Mouse (Mus musculus) thymus, adult 18-20 months (tissue): Measurements from ENCODE around the gene Gjd2.

Experiments used
- DNase-seq, 2 experiments: peaks; one replicate each; pipeline ENCODE4 v3.0.0; 2022; ENCODE audit warnings: mixed read lengths in 2 of 2

Gjd2 gene

GRCm38 (mm10) chr2:114013295-114013771 is at the start of gene Gjd2:
Gene Gjd2 (minus strand): TSS chr2:114013619.
- DNase-seq = no peak

GRCm38 (mm10) chr2:114060071-114060591 is 46.7 kb upstream of the Gjd2 start:
- no peak for DNase-seq

DNA sequence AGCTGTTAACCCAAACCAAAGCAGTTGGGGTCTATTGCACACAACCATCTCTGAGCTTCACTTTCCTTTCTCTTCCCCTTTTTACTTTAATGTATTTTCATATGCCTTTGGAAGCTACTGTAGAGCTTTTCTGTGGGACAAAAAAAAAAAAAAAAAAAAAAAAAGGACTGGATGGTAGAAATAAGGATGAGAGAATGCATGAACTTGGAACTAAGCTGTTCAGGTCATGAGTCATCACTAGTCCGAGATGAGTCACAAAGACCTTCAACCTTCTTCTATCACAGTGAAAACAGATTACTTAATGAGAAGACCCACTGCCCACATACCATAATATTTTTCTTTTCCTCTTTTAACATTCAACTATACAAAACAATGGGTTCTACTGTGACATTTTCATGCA is 46.2 kb upstream of the Gjd2 start:
- no peak for DNase-seq

DNA sequence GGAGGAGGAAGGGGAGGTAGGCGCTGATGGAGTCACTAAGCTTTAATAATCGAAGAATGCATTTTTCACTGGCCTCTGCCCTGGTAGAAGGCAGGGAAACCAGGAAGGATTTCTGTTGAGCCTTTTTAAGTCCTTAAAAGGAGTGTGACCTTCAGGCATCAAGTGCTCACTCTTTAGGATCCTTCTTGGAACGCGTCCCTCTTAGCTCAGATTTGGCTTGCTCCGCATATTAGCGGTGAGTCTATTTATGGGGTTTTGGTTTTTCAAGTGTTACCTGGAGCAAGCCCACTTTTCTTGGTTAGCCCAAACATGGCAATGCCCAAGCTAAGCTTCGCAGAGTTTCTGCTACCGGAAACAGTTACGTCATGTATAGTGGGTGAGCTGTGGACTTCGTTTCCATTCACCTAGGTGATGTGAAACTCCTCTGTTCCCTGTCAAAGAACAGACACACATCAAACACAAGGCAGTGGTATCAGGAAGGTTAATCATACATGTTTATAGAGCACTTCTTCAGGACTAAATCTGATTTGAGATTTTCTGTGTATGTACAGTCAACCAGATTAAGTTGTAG is 44.9 kb upstream of the Gjd2 start:
- no peak for DNase-seq

DNA sequence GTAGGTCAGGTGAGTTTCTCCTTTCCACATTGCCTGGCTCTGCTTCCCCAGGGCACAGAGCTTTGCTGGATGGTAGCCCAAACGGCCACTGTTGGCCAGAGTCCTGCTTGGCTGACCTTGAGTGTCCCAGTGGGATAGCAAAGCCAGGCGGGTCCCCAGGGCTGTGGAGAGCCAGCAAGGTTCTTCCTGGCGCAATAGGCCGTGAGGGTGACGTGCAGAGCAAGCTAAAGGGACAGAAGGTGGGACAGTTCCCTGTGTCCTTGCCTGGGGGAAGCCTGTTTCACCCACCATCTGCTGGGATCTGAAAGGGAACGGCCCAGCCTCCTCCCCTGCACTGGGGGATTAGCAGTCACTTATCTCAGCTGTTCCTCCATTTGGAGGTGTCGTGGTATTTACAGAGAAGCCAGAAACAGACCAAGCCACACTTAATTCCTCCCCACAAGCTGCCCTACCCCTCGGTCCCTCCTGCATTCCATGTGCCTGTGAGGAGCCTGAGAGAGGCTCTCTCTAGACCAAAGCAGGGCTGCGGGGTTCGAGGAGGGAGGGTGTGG is 44.0 kb upstream of the Gjd2 start:
- DNase-seq = no peak

GRCm38 (mm10) chr2:114054129-114054528 is 40.7 kb upstream of the Gjd2 start:
- no peak for DNase-seq

- DNase-seq = no peak
Observed at GRCm38 (mm10) chr2:114052696-114053598, 39.5 kb upstream of the Gjd2 start, which contains the start of gene Actc1. Gene Actc1 (minus strand): TSS chr2:114053548.

- DNase-seq = no peak
Observed at GRCm38 (mm10) chr2:114051871-114052241, 38.4 kb upstream of the Gjd2 start.

DNA sequence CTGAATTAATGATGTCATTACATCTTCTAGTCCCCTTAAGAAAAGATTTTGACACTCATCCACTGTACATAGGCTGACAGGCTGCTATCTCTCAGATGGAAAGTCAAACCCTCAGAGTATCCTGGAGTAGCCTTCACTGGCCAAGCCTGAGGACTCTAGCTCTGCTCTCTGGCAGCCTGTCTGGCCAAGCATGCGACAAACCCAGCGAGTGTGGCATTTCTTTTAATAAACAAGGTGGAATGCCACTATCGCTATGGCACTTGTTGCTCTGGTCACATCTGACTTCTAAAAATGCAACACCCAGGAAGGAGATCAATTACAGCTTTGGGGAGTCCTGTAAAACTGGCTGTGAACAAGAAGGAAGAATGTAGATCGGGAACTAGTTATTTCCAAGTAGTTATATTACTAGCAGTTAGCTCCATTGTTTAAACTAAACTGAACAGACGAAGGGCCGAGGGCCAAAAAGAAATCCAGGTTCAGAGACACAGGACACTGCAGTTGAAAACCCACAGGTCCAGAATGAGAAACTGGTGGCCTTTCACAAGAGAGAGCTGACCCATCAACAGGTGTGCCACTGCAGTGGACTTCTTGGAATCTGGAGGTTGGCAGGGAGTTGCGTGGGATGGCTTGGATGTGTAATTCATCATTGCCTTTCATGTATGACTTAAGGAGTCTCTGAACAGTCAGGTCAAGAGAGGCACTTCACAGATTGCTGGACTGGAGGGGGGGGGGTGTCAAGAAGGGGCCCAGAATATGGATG is 37.9 kb upstream of the Gjd2 start:
- DNase-seq = no peak

GRCm38 (mm10) chr2:114050150-114050549 is 36.7 kb upstream of the Gjd2 start:
- no peak for DNase-seq

DNA sequence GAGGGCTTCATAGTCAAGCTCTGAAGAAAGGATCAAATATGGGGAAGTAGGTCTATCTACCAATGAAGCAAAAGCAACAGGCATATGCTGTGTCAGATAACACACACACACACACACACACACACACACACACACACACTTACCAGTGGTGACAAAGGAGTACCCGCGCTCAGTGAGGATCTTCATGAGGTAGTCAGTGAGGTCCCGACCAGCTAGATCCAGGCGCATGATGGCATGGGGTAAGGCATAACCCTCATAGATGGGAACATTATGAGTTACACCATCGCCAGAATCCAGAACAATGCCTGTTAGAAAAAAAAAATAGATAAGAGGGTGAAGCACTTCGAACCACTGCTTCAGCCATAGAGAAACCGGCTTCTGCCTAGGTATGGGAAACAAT is 36.0 kb upstream of the Gjd2 start:
- DNase-seq = no peak

- DNase-seq = no peak
Observed at GRCm38 (mm10) chr2:114047960-114048611, 34.7 kb upstream of the Gjd2 start.

DNA sequence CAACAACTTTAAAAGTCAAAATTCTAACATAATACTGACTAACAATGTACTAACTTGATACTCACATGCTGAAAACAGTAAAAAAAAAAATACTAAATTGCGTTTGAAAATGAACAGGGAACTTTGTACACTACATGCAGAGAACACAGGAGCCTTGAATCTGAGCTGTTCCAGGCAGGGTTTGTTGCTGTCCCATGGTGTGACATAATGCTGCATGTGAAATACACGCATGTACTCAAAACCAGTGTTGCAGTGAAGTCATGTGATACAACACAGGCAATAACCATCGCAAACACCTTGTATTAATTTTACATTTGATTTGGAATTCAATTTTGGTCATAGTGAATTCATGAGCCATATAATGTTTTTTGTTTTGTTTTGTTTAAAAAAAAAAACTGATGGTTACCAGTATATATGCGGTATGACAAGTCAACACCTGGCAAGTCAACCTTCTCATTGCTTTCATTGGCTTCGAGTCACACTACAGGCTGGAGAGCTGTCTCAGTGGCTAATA is 32.8 kb upstream of the Gjd2 start:
- no peak for DNase-seq

- DNase-seq = no peak
Observed at GRCm38 (mm10) chr2:114037926-114038325, 24.5 kb upstream of the Gjd2 start.

DNA sequence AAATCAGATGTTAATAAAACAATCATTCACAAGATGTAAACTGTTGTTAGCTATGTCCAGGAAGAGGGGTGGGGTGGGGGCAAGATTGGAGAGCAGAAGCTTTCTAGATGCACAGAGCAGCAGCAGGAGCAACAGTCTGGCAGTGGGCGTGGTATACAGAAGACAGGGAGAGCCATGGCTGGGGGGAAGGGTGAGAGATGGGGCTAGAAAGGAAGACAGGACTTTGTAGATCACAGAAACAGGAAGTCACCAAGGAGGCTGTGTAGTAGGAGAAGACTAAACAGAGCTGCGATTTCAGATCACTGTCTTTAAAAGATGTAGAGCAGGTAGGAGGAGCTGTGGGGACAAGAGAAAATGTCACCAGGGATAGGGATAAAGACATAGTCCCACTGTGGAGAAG is 18.8 kb upstream of the Gjd2 start:
- DNase-seq = no peak

GRCm38 (mm10) chr2:114023383-114023782 is 10.0 kb upstream of the Gjd2 start:
- no peak for DNase-seq

DNA sequence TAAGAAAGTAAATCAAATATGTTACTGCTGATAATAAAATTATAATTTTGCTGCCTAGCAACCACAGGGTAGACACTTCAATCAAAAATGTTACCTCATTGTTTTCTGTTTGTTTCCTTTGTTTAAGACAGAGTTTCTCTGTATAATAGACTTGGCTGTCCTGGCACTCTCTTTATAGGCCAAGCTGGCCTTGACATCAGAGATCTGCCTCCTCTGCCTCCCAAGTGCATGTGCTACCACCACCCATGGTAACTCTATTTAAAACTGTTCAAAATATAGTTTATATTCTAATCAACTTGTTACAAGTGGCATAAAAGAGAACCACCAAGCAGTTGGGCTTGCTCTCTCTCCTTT is 6.8 kb upstream of the Gjd2 start:
- DNase-seq = no peak

GRCm38 (mm10) chr2:114019474-114020209 is 6.2 kb upstream of the Gjd2 start:
- DNase-seq = no peak

DNA sequence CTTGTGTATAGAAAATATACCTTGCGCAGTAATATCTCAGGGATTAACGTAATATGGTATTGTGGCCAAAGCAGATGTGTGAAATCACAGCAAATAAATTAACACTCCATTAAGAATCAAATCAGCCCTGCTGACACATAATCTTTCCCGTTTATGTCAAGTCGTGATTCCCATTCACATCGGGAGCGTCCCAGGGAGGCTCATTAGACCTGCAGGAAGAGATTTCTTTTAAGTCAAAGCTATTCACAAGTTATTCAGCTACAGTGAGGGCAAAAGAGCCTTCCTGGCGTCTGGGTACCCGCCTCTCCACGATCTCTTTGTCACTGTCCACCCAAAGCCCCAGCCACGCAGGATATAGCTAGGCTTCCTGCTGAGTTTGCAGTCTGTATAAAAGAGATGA is 4.7 kb upstream of the Gjd2 start:
- DNase-seq = no peak

DNA sequence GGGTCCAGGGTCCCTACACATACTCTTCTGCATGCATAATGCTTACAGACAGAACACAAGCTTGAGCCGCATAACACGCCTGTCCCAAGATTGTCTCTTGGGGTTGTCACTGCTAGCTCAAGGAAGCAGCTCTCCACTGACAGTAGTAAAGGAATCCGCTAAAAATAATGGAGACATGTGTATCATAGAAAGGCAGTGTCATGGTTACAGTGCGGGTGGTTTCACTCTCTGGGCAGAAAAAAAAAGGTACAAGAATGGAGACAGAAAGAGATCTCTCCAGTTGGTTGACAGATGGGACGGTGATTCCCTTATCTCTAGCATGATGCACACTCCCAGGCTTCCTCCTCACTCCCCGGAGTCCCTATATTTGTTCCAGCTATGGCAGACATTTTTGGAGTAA is 1.4 kb upstream of the Gjd2 start:
- no peak for DNase-seq

DNA sequence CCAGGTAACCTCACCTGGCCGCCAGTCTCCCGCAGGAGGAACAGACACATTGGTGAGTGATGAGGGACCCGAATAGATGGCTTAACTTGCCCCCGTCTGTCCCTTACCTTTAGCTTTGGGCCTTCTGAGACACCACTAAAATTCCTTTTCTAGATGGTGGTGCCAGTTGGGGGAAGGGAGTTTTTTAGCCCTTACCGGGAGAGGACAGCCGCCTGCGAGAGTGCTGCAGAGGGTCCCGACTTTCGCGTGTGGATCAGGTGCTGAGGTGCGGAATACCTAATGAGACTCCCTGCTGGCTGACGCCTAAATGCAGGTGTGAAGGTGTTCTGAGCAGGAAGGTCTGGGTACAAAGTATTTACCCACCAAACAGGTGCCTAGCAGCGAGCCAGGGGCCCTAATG is 427 bp upstream of the Gjd2 start:
- no peak for DNase-seq
